Mouse (Mus musculus) lung, postnatal 0 days (tissue): ENCODE data around the gene Smr2. TPM values are rescaled to one million over a fixed set of nuclear protein-coding genes. Genes with fewer than 3 reads are reported as not detected.
"Not testable (repeated sequence)": the region's sequence is repeated elsewhere in the genome, so short reads cannot be mapped to it uniquely, and the experiment has no call there.

Source experiments
- ATAC-seq: fragments of 200-750 bp; cut with Nextera tagmentation; 2 replicates; pipeline ENCODE4 v1.8.0; 2017; ENCODE audit warnings: moderate library complexity
- DNase-seq: peaks from one replicate; pipeline ENCODE4 v3.0.0-alpha.2; 2016; ENCODE audit warnings: low spot score
- H3K27ac ChIP-seq: fragments of 300-500 bp; sonication (generic); 2 replicates; pipeline ENCODE4 v1.5.1; 2014; ENCODE audit warnings: antibody characterized with exemption, mild to moderate bottlenecking, low read length, mixed read lengths
- H3K27me3 ChIP-seq: fragments of 300-500 bp; sonication (generic); replicated peaks from 2 replicates; pipeline ENCODE4 v1.6.1; 2014; ENCODE audit warnings: low read length, mixed read lengths; ENCODE audit not compliant: insufficient read depth
- H3K36me3 ChIP-seq: fragments of 300-500 bp; sonication (generic); 2 replicates; pipeline ENCODE4 v1.6.1; 2014; ENCODE audit warnings: low read length, mixed read lengths; ENCODE audit not compliant: insufficient read depth
- H3K4me1 ChIP-seq: fragments of 300-500 bp; sonication (generic); 2 replicates; pipeline ENCODE4 v1.6.1; 2014; ENCODE audit warnings: antibody characterized with exemption, low read depth, low read length, mixed read lengths; ENCODE audit not compliant: insufficient read depth
- H3K4me2 ChIP-seq: fragments of 300-500 bp; sonication (generic); replicated peaks from 2 replicates; pipeline ENCODE4 v1.6.1; 2014; ENCODE audit warnings: low read depth, mild to moderate bottlenecking, low read length, moderate library complexity, mixed read lengths
- H3K4me3 ChIP-seq: fragments of 300-500 bp; sonication (generic); 2 replicates; pipeline ENCODE4 v1.5.1; 2014; ENCODE audit warnings: low read depth, low read length
- H3K9ac ChIP-seq: fragments of 300-500 bp; sonication (generic); replicated peaks from 2 replicates; pipeline ENCODE4 v1.6.1; 2014; ENCODE audit warnings: low read depth, mild to moderate bottlenecking
- H3K9me3 ChIP-seq: fragments of 300-500 bp; sonication (generic); 2 replicates; pipeline ENCODE4 v1.6.1; 2016; ENCODE audit warnings: low read length, mixed read lengths
- CTCF ChIP-seq: IDR thresholded peaks from 2 replicates; pipeline ENCODE4 v1.5.1; 2016; ENCODE audit warnings: antibody characterized with exemption, mild to moderate bottlenecking
- EP300 ChIP-seq: IDR thresholded peaks from 2 replicates; pipeline ENCODE4 v1.6.1; 2016; ENCODE audit warnings: antibody characterized with exemption, mild to moderate bottlenecking, control low read depth
- WGBS: fragments of 180-500 bp; shearing (Covaris S2); extraction: QIAGEN DNeasy Blood & Tissue Kit; methylation state at CpG from one replicate; pipeline ENCODE4 v1.1.7; 2014; 5-methylcytosine and 5-hydroxymethylcytosine counted together
- polyA plus RNA-seq: library from polyadenylated mRNA; unstranded; fragments of >200 nt; fragmentation: Nextera tagmentation; extraction: Ambion mirVana; gene quantifications from 2 replicates; pipeline ENCODE4 v1.2.1, GENCODE M21; 2015

The Smr2 gene
- not detected in 2 replicates for polyA plus RNA-seq

GRCm38 (mm10) chr5:88086256-88086655 is at the start of gene Smr2:
Gene Smr2, plus strand, starts transcription at chr5:88086556.
- H3K27me3 ChIP-seq, ATAC-seq, DNase-seq: not testable (repeated sequence)

GRCm38 (mm10) chr5:88111430-88111829 is 25.1 kb downstream of the Smr2 start, which contains the start of gene Gm11116:
Gene Gm11116, minus strand, starts transcription at chr5:88111530.
- no peak within 1 kb of the TSS for H3K4me2 ChIP-seq
- WGBS: 48% methylated on average over 1 of the region's 1 CpGs
- H3K4me3 ChIP-seq: no peak within 1 kb of the TSS
- ATAC-seq (no peak), DNase-seq (no peak)
- no peaks in the 10 kb centered on the region for H3K36me3 ChIP-seq
- no peaks in the 10 kb centered on the region for H3K27me3 ChIP-seq
- H3K9me3 ChIP-seq: no peaks in the 10 kb centered on the region
- no peak within 1 kb of the TSS for H3K9ac ChIP-seq
- H3K27ac ChIP-seq: no peak within 1 kb of the TSS
- no peaks in the 10 kb centered on the region for H3K4me1 ChIP-seq
- TF ChIP-seq CTCF (no peak), EP300 (no peak)

More at GRCm38 (mm10) chr5:88086256-88086655, at the start of gene Smr2:
- H3K4me3 ChIP-seq, H3K4me1 ChIP-seq, H3K9ac ChIP-seq, H3K36me3 ChIP-seq, H3K27ac ChIP-seq, H3K9me3 ChIP-seq, H3K4me2 ChIP-seq: not testable (repeated sequence)

DNA sequence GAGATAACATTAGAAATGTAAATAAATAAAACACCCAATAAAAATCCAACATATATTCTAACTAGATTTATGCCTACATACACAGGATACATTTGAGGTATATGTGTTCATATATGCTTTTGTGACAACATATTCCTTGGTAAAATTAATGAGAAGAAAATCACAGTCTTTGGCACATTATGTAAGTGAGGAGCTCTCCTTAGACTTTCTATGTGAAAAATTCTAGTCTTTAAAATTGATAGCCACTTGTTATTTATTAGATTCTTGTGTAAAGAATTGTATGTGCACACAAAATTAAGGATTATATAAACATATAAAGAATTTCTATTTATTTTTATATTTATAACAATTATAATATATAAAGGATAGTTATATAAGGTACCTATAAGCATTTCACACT is 67.6 kb downstream of the Smr2 start, which contains the start of gene Gm11115:
TSS of gene Gm11115 (minus strand) at position 101 of the 400 bp plus-strand sequence.
- no peak for DNase-seq
- no peak for ATAC-seq
- Histone ChIP-seq H3K27me3 (no peaks in the 10 kb centered on the region), H3K27ac (no peak within 1 kb of the TSS), H3K9me3 (no peaks in the 10 kb centered on the region), H3K36me3 (no peaks in the 10 kb centered on the region), H3K4me2 (no peak within 1 kb of the TSS), H3K4me1 (no peaks in the 10 kb centered on the region), H3K4me3 (no peak within 1 kb of the TSS), H3K9ac (no peak within 1 kb of the TSS)
- TF ChIP-seq CTCF (no peak), EP300 (no peak)

Other genes with a start within 250 kb of the Smr2 start
- not detected in 2 replicates for gene Odam, start 201.5 kb upstream of the Smr2 start, polyA plus RNA-seq
- gene Csn3, start 161.0 kb upstream of the Smr2 start, polyA plus RNA-seq: 0.12 and 13.8 TPM in 2 replicates
- not detected in 2 replicates for gene 2310003L06Rik, start 117.1 kb upstream of the Smr2 start, polyA plus RNA-seq
- gene Gm28434, start 117.0 kb upstream of the Smr2 start, polyA plus RNA-seq: not detected in 2 replicates
- not detected in 2 replicates for gene Cabs1, start 107.1 kb upstream of the Smr2 start, polyA plus RNA-seq
- not detected in 2 replicates for gene Smr3a, start 84.0 kb upstream of the Smr2 start, polyA plus RNA-seq
- gene Gm11116, start 25.0 kb downstream of the Smr2 start, polyA plus RNA-seq: not detected in 2 replicates
- gene Gm11115, start 67.5 kb downstream of the Smr2 start, polyA plus RNA-seq: not detected in 2 replicates
- not detected in 2 replicates for gene Gm7714, start 182.4 kb downstream of the Smr2 start, polyA plus RNA-seq
- gene Prol1, start 230.8 kb downstream of the Smr2 start, polyA plus RNA-seq: not detected in 2 replicates